Mouse (Mus musculus) common myeloid progenitor, adult 5-6 weeks (primary cell): ENCODE data around the gene Zfhx3. TPM values are rescaled to one million over a fixed set of nuclear protein-coding genes. Genes with fewer than 3 reads are reported as not detected.
"Not testable (repeated sequence)": the region's sequence is repeated elsewhere in the genome, so short reads cannot be mapped to it uniquely, and the experiment has no call there.

Experiments
- ATAC-seq: replicated peaks from 2 replicates; pipeline ENCODE4 v1.8.0; 2016; ENCODE audit warnings: low read depth, mild to moderate bottlenecking, moderate TSS enrichment, inconsistent platforms; ENCODE audit not compliant: poor library complexity, severe bottlenecking
- total RNA-seq: library from RNA; stranded (forward); fragments of 200-1000, 187-1606 nt; gene quantifications from 2 replicates; pipeline ENCODE4 v1.2.3, GENCODE M21; 2017

Gene Zfhx3
- total RNA-seq, result 1.1 and 1.6 TPM in 2 replicates

GRCm38 (mm10) chr8:107941922-107942694 is at the start of gene Zfhx3:
Zfhx3 (plus strand) TSS chr8:107942644.
- no peak for ATAC-seq

GRCm38 (mm10) chr8:107918984-107919383 is 23.5 kb upstream of the Zfhx3 start:
- ATAC-seq, result peak; percentile 54

DNA sequence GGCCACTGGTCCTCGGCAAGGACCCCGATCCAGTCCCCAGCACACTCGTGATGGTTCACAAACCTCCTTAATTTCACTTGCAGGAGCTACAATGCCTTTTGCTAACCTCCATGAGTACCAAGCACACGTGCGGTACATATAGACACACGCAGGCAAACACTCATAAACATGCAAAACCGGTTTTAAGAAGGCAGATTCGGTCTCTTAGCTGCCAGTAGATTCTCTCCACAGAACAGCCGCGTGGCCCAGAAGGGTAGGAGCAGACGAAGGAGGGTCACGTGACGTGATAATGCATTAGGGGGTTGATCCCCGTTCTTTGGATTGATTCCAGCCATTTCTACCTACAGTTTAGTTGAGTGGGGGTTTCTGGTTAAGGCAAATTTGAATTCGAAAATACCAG is 16.3 kb upstream of the Zfhx3 start:
- ATAC-seq, result no peak

DNA sequence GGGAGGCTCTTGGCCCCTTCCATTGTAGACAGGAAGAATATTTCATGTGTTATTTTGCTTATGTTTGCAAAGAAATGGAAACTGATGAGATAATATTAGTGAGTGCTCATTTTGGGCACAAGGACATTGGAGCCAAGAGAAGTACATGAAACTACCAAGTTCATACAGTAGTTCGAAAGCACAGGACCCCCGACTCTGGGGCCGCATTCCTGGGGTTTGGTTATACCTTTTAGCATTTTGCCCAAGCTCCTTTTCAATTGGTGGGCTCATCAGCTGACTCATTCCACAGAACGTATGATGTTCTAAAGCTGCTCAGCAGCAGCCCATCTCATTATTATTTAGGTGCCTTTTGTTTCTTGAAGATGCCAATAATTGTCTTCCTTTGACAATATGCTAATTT is 5.7 kb upstream of the Zfhx3 start:
- no peak for ATAC-seq

GRCm38 (mm10) chr8:107938231-107938630 is 4.2 kb upstream of the Zfhx3 start:
- not testable (repeated sequence) for ATAC-seq

DNA sequence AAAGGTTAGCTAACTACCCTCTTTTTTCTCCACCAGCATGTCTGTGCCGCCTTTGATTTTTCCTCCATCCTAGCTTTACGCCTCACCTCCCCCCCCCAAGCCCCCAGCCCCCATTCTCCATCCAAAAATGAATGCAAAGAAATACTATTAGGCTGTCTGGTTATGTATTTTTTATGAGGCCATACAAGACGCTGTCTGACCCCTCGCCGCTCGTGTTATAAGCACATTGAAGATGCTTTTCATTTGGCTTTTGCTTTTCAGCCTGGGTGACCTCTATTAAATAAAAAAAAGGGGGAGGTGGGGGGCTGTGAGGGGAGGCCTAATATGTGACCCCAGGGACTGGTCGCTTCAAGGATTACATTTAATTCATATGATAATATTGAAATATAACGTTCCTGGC is 2.3 kb upstream of the Zfhx3 start:
- no peak for ATAC-seq

DNA sequence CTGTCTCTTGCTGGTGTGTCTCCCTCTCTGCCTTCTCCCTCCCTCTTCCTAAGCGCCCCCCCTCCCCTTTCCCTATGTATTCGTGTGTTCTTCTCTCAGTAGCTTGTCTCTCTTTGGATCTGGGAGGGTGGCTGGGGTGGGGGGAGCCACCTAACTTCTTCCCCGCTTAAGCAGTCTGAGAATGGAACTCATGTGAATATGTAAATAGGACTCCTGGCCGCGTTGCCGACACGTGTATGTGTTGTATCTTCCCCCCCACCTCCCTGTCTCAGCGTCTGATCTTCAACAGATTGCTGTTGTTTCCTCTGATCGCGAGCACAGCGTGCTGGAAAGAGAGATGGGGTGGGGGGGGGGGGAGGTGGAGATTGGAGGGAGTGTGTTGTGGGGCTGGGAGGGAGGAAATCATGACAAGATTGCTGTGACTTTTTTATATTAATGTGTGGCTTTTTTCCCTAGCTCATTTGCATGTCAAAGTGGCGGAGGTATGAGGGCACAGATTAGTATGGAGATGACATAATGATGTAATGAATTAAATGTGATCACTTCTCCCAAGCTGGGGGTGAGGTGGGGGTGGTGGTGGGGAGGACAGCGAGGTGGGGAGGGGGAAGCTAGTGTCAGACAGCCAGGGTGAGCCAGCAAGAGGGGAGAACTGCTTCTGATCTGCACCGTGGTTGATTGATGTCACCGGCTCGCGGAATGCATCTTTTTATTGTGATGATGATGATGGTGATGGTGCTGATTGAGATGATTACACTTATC is 487 bp downstream of the Zfhx3 start:
- ATAC-seq, result no peak

DNA sequence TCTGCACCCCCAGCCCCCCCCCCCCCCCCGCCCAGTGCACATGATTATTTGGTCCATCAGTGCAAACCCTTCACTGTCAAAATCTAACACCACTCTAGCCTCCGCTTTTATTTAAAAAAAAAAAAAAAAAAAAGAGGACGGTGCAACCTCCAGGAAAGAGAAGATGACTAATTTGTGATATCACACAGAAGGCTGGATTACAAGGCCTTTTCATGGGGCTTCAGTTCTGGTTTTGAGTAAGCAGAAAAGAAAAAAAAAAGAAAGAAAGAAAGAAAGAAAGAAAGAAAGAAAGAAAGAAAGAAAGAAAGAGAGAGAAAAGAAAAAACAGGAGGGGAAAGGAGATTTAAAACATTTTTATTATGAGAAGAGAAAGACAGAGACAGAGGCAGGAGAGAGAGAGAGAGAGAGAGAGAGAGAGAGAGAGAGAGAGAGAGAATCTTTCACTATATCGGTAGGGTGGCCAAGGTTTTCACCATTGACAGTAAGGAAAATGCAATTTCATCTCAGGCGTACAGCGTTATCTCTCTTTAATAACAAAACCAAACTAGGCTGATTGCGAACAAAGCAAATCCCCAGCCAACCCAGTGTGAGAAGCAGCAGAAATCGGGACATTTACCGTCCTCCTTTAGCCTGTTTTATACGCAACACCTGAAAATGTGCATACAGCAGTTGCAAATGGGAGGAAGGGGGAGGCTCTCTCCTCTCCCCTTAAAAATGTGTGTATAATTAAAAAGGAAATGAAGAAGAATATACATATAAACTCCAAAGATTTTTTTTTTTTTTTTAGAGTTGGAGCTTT is 1.3 kb downstream of the Zfhx3 start:
- no peak for ATAC-seq

GRCm38 (mm10) chr8:107944676-107945600 is 2.5 kb downstream of the Zfhx3 start:
- no peak for ATAC-seq

DNA sequence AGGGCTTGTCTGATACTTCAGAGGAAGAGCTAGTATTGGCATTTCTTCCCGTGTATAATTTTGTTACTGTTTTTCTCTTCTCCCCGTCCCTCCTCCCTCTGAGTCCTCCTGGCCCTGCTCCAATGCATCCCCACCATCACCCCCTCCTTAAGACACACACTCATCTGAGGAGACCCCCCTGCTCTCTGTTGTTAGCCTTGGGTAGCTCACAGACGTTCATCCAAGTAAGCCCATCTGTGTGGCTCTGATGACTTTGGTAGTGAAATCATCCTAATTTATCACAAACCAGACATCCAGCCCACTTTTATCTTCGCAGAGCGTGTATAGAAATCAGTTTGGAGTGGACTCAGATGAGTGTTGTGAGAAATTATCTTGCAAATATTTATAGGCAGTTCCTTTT is 4.4 kb downstream of the Zfhx3 start:
- ATAC-seq, result no peak

- ATAC-seq, result no peak
Observed at GRCm38 (mm10) chr8:107955887-107956286, 13.4 kb downstream of the Zfhx3 start.

DNA sequence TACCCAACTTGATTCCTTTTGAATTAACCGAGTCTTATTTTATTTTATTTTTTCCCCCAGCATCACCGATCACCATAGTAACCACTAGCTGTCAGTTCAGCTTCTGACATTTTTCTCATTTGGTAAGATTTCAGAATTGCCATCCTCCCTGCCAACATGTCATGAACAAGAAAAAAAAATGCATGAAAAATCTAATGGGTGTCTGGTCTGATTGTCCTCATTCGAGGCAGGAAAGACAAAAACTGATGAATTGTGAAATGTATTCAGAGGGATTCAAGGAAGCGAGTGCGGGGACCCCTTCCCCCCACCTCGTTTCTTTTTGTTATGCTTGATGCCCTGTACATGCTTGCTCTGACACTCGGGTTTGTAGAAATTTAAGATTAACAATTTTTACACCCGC is 15.1 kb downstream of the Zfhx3 start:
- ATAC-seq, result no peak

- no peak for ATAC-seq
Observed at GRCm38 (mm10) chr8:107960466-107960865, 18.0 kb downstream of the Zfhx3 start.

- no peak for ATAC-seq
Observed at GRCm38 (mm10) chr8:107960878-107961277, 18.4 kb downstream of the Zfhx3 start.

DNA sequence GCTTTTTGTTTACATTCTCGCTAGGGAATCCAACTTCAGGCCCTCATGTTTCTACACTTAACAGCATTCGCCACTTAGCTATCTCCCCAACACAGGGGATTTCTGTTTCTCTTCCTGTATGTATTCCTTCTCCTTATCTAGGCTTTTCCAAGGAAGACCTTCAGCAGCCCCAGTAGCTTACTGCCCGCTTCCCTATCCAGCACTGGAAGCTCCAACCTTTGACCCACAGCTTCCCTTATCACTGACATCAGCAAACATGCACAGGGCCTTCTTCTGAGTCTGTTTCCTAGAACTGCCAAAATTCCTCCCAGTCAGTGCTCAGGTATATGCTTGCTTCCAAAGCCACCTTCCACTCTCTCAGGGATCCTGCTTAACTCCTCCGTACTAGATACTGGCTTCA is 29.8 kb downstream of the Zfhx3 start:
- ATAC-seq, result no peak

DNA sequence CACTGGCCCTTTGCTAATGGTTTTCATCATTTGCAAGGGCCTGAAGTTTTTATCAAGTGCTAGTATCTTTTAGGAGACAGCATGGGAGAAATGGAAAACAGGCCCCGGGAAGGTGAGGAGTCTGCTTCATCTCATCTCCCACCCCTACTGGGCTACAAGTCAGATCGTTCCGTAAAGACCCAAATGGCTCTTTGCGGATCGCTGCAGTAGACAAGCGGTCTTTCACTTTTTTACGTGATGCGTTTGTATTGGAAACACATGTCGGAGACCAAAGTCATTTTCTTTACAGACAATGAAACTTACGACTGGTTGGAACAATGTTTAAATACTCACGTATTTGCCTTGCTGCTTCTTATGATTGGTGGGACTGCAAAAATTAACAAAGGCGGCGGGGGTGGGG is 32.0 kb downstream of the Zfhx3 start:
- ATAC-seq, result no peak

DNA sequence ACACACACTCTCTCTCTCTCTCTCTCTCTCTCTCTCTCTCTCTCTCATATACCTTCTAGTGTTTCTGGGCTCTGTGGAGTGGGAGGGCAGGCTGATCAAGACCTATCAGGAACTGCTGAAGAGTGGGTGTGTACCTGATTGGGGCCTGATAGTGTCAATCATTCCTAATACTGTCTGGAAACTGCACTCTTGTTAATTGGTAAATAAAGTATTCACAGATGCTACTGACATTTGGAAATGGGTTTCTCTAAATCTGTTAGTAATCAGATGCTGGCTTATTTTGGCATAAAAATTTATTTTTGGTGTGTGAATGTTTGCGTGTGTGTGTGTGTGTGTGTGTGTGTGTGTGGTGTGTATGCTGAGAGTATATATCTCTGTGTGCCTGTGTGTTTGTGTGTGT is 35.8 kb downstream of the Zfhx3 start:
- no peak for ATAC-seq

DNA sequence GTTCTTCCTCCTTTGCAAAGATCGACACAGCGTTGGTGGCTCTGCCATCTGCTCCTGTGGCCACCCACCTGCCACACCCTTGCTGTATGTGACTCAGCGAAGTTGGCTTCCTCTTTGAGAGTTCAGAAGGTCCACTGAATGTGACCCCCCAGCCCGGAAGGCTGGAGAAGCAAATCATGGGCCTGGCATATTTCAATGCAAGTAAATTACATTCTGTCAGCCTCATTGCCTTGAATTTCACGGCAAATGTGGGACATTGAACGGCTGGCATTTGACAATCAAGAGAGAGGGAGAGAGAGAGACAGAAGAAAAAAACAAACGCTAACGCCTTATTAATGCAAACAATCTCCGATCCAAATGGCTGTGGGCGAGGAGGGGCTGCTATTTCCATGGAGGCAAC is 38.2 kb downstream of the Zfhx3 start:
- peak; percentile 99 for ATAC-seq

DNA sequence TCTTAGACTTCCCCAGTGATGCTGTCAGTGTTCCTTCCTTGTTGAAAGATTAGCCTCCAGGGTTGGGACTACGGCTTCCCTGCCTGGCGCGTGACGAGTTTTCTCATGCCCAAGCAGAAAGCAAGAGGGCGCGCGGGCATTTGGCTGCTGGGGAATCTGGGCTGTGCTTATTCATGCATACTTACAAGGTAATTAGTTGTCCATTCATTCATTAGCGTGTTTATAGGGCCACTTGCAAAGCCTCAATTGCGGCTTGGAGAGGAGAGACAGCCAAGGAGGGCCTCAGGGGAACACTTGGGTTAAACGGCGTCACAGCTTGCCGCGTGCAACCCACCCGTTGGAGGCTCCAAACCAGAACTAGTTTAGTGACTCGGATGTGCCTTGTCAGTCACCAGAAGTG is 44.2 kb downstream of the Zfhx3 start:
- no peak for ATAC-seq

GRCm38 (mm10) chr8:107998874-107999273 is 56.4 kb downstream of the Zfhx3 start:
- ATAC-seq, result no peak
